Comparison of ENCODE assay signal across 19 mouse cellular contexts in genomic region chr8:121811502-121811901, GRCm38 (mm10).
"Had no signal": no experiment of that assay in that cellular context is flagged by ENCODE, and none has a peak within 500 bp of the region (broad histone marks: within the 10 kb centered on the region; RNA-seq: fewer than 3 reads in every experiment).

No protein-coding gene starts in this region.

- H3K4me3 ChIP-seq: kidney, embryonic 15.5 days; limb, embryonic 12.5 days; limb, embryonic 15.5 days; midbrain, embryonic 12.5 days; midbrain, embryonic 15.5 days; neural tube, embryonic 12.5 days; neural tube, embryonic 15.5 days had no signal

- DNase-seq: kidney, adult 2 months; kidney, postnatal 10 days; kidney, postnatal 36 days; left cerebral cortex, postnatal 4 days; liver, postnatal 0 days; lung, embryonic 14.5 days; right cerebral cortex, adult 18-20 months; thymus, adult 18-20 months; thymus, postnatal 36 days had no signal

- H3K4me1 ChIP-seq: kidney, embryonic 15.5 days; limb, embryonic 15.5 days; midbrain, embryonic 12.5 days; midbrain, embryonic 15.5 days; neural tube, embryonic 12.5 days; neural tube, embryonic 15.5 days had no signal

- H3K27me3 ChIP-seq: kidney, embryonic 15.5 days; limb, embryonic 12.5 days; limb, embryonic 15.5 days; midbrain, embryonic 12.5 days; midbrain, embryonic 15.5 days; neural tube, embryonic 12.5 days; neural tube, embryonic 15.5 days had no signal

- H3K27ac ChIP-seq: kidney, embryonic 15.5 days; limb, embryonic 12.5 days; limb, embryonic 15.5 days; liver, embryonic 14.5 days; macrophage; midbrain, embryonic 12.5 days; midbrain, embryonic 15.5 days; neural tube, embryonic 12.5 days; neural tube, embryonic 15.5 days had no signal

- ATAC-seq: liver, postnatal 0 days; lung, postnatal 0 days; midbrain, embryonic 15.5 days had no signal
